Mouse (Mus musculus) embryonic facial prominence, embryonic 15.5 days (tissue): ENCODE data around the gene Xrn1. TPM values are rescaled to one million over a fixed set of nuclear protein-coding genes. Genes with fewer than 3 reads are reported as not detected.

ENCODE experiments used
- ATAC-seq: fragments of 200-750 bp; cut with Nextera tagmentation; 2 replicates; pipeline ENCODE4 v1.8.0; 2017; ENCODE audit warnings: low read depth, moderate TSS enrichment; ENCODE audit not compliant: insufficient number of reproducible peaks, low FRiP score, low TSS enrichment
- H3K27ac ChIP-seq: fragments of 300-500 bp; sonication (generic); replicated peaks from 2 replicates; pipeline ENCODE4 v1.5.1; 2015; ENCODE audit warnings: mild to moderate bottlenecking, inconsistent platforms
- H3K27me3 ChIP-seq: fragments of 300-500 bp; sonication (generic); 2 replicates; pipeline ENCODE4 v1.6.1; 2015; ENCODE audit warnings: inconsistent platforms
- H3K36me3 ChIP-seq: fragments of 300-500 bp; sonication (generic); 2 replicates; pipeline ENCODE4 v1.6.1; 2015; ENCODE audit warnings: mild to moderate bottlenecking, inconsistent platforms
- H3K4me1 ChIP-seq: fragments of 300-500 bp; sonication (generic); 2 replicates; pipeline ENCODE4 v1.6.1; 2015; ENCODE audit warnings: inconsistent platforms
- H3K4me2 ChIP-seq: fragments of 300-500 bp; sonication (generic); replicated peaks from 2 replicates; pipeline ENCODE4 v1.6.1; 2015; ENCODE audit warnings: mild to moderate bottlenecking, inconsistent platforms
- H3K4me3 ChIP-seq: fragments of 300-500 bp; sonication (generic); replicated peaks from 2 replicates; pipeline ENCODE4 v1.5.1; 2015; ENCODE audit warnings: mild to moderate bottlenecking, inconsistent platforms
- H3K9ac ChIP-seq: fragments of 300-500 bp; sonication (generic); 2 replicates; pipeline ENCODE4 v1.6.1; 2015; ENCODE audit warnings: inconsistent platforms
- H3K9me3 ChIP-seq: fragments of 300-500 bp; sonication (generic); replicated peaks from 2 replicates; pipeline ENCODE4 v1.6.1; 2016; ENCODE audit warnings: inconsistent platforms
- WGBS: fragments of 180-500 bp; shearing (Covaris S2); methylation state at CpG from one replicate; pipeline ENCODE4 v1.1.7; 2015; 5-methylcytosine and 5-hydroxymethylcytosine counted together
- polyA plus RNA-seq: library from polyadenylated mRNA; unstranded; fragments of >200 nt; fragmentation: Nextera tagmentation; extraction: Ambion mirVana; gene quantifications from 2 replicates; pipeline ENCODE4 v1.2.1, GENCODE M21; 2015

Xrn1 gene
- polyA plus RNA-seq, 1 experiment from 2014 or later = 15.7 TPM

- Histone ChIP-seq H3K27ac (no peak overlapping the region), H3K4me3 (no peak overlapping the region), H3K36me3 (no peaks in the 10 kb centered on the region), H3K9ac (no peak overlapping the region), H3K9me3 (peaks cover 5% of the 10 kb centered on the region; the same call in 1 of the 2 replicates), H3K4me1 (no peaks in the 10 kb centered on the region), H3K27me3 (no peaks in the 10 kb centered on the region), H3K4me2 (no peak overlapping the region)
- ATAC-seq = no peak
- WGBS = 91% methylated on average over 1 of the region's 1 CpGs
Measured at GRCm38 (mm10) chr9:96093221-96093620, 138.7 kb downstream of the Xrn1 start.

- H3K4me2 ChIP-seq = no peak overlapping the region
- H3K9ac ChIP-seq = no peak overlapping the region
- no peaks in the 10 kb centered on the region for H3K4me1 ChIP-seq
- ATAC-seq = no peak
- H3K36me3 ChIP-seq = no peaks in the 10 kb centered on the region
- no peaks in the 10 kb centered on the region for H3K27me3 ChIP-seq
- H3K27ac ChIP-seq = no peak overlapping the region
- H3K4me3 ChIP-seq = no peak overlapping the region
- H3K9me3 ChIP-seq = peaks cover 10% of the 10 kb centered on the region; the same call in 1 of the 2 replicates
- WGBS = 49% methylated on average over 1 of the region's 1 CpGs
Measured at GRCm38 (mm10) chr9:96094341-96094740, 139.8 kb downstream of the Xrn1 start.

GRCm38 (mm10) chr9:96095192-96095591, 140.6 kb downstream of the Xrn1 start:
- Histone ChIP-seq H3K4me1 (no peaks in the 10 kb centered on the region), H3K27ac (no peak overlapping the region), H3K9me3 (peaks cover 18% of the 10 kb centered on the region; the same call in 1 of the 2 replicates), H3K36me3 (no peaks in the 10 kb centered on the region), H3K9ac (no peak overlapping the region), H3K27me3 (no peaks in the 10 kb centered on the region), H3K4me2 (no peak overlapping the region), H3K4me3 (no peak overlapping the region)
- 63% methylated on average over 1 of the region's 1 CpGs for WGBS
- ATAC-seq = no peak

- Histone ChIP-seq H3K9me3 (peaks cover 13% of the 10 kb centered on the region; the same call in 1 of the 2 replicates), H3K27me3 (no peaks in the 10 kb centered on the region), H3K4me3 (no peak overlapping the region), H3K9ac (no peak overlapping the region), H3K27ac (no peak overlapping the region), H3K4me1 (no peaks in the 10 kb centered on the region), H3K4me2 (no peak overlapping the region), H3K36me3 (no peaks in the 10 kb centered on the region)
- 90% methylated on average over 8 of the region's 8 CpGs for WGBS
- ATAC-seq = no peak
Measured at GRCm38 (mm10) chr9:96102846-96103245, 148.3 kb downstream of the Xrn1 start.

Other genes with a start within 250 kb of the Xrn1 start
- gene Trpc1, start 204.4 kb upstream of the Xrn1 start, polyA plus RNA-seq = 2.9 and 3.3 TPM in 2 replicates
- 4.6 and 6.1 TPM in 2 replicates for gene Pls1, start 109.4 kb upstream of the Xrn1 start, polyA plus RNA-seq
- gene Atr, start 97.2 kb upstream of the Xrn1 start, polyA plus RNA-seq = 12.5 and 13.2 TPM in 2 replicates
- gene Gk5, start 164.6 kb downstream of the Xrn1 start, polyA plus RNA-seq = 7.7 and 8.2 TPM in 2 replicates
- 31.1 and 34.4 TPM in 2 replicates for gene Tfdp2, start 241.5 kb downstream of the Xrn1 start, polyA plus RNA-seq